Mouse (Mus musculus) left cerebral cortex, postnatal 25 days (tissue): ENCODE results near the gene Bub3. TPM values are rescaled to one million over a fixed set of nuclear protein-coding genes. Genes with fewer than 3 reads are reported as not detected.

Experiments
- DNase-seq, 2 experiments: peaks; one replicate each; pipeline ENCODE4 v3.0.0; 2022; ENCODE audit warnings: low spot score in 2 of 2, mixed read lengths in 1 of 2
- intact Hi-C: fragments of 180-260 bp; cut with DNase I; formaldehyde crosslinking; loops from one replicate; pipeline ENCODE4 v1.15.1; 2025
- total RNA-seq, 2 experiments: library from RNA; stranded (reverse); gene quantifications; 2 replicates each; pipeline ENCODE4 v1.2.3; 2021

The Bub3 gene
- 10 to 100 TPM; 61.5 to 62.7 TPM for total RNA-seq

DNA sequence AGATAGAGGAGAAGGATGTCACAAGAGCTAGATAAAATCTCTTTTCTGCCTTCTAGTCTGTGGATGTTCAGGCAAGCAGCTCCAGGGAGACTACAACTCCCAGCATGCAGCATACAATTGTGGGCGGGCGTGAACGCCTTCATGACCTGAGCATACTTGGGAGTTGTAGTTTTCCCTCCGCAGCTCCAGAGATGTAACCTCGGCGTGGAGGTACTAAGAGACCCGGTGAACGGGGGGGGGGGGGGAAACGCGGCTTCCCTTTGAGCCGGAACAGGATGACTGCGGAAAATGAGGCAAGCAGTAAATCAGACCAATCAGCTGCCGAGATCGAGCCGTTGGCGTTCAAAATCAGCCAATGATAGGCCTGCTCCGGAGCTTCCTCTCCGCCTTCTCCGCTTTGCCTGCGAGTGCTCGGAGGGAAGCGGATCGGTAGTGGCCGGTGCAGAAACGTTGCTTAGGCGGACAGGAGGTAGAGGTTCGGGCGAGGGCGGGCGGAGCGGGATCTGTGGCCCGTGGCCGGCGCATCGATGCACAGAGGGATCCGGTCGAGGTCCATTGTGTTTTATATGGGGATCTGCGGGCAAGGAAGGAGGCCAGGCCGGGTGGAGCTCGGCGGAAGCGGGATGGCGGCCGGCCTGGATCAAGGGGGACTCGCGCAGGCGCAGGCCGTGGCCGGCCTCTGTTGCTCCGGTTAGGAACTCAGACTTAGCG, at the start of gene Bub3:
Gene Bub3, plus strand, starts transcription at position 237 of the 711 bp plus-strand sequence.
- intact Hi-C loops = loop anchor here (5.0 to 10.0 kb wide), 2 partner anchors 198 to 655 kb away; partner anchors contain the start of gene 2310057M21Rik
- peak; percentile 94 to 99 for DNase-seq

DNA sequence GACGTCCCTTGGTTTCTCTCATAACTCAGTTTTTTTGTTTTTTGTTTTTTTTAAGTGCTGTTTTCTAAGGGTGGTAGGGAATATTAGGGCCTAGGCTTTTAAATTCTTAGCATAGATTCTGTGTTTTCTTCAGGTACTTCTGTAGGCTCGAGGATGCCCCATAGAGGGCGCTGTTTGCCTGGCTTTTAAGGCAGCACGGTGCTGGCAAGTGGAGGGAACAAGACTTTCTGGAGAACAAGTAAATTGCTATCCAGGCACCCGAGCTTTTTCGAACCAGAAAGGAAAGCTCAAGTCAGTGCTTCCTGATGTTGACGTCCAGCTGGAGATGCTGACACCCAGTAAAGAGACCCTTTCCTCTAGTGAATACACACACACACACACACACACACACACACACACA, 20.0 kb upstream of the Bub3 start:
- DNase-seq = peak; percentile 79 to 84
- intact Hi-C loops = loop anchor here (1.0 to 2.0 kb wide), 2 partner anchors 107 to 342 kb away; no protein-coding TSS in a partner anchor

GRCm38 (mm10) chr7:131541184-131542114, 18.6 kb upstream of the Bub3 start:
- DNase-seq = no peak
- intact Hi-C loops = loop anchor here (2.0 kb wide), 1 partner anchor 109 kb away; no protein-coding TSS in a partner anchor

GRCm38 (mm10) chr7:131542115-131542871, 17.7 kb upstream of the Bub3 start, which contains the start of gene Hmx3:
Gene Hmx3 (plus strand): TSS chr7:131542867.
- DNase-seq = no peak
- intact Hi-C loops = no loop called here

DNA sequence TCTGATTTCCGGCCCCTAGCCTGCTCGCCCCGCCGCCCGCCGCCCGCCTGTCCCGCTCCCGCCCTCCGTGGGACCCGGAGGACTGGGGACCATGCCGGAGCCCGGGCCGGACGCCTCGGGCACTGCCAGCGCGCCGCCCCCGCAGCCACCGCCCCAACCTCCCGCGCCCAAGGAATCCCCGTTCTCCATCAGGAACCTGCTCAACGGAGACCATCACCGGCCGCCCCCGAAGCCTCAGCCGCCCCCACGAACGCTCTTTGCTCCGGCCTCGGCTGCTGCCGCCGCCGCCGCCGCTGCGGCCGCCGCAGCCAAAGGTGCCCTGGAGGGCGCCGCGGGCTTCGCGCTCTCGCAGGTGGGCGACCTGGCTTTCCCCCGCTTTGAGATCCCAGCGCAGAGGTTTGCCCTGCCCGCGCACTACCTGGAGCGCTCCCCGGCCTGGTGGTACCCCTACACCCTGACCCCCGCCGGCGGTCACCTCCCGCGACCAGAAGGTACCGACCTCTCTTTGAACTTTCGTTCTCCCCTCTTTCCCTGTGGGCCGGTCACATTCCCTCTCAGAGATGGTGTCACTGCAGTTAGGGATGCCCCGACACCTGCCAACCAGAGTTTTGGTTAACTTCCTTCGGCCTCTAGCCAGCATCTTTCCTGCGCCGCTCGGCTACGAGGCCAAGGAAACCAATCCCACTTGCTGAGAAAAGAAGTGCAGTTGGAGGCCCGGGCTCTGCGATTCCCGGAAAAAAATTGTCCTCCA, 17.0 kb upstream of the Bub3 start:
- DNase-seq = no peak
- intact Hi-C loops = no loop called here

DNA sequence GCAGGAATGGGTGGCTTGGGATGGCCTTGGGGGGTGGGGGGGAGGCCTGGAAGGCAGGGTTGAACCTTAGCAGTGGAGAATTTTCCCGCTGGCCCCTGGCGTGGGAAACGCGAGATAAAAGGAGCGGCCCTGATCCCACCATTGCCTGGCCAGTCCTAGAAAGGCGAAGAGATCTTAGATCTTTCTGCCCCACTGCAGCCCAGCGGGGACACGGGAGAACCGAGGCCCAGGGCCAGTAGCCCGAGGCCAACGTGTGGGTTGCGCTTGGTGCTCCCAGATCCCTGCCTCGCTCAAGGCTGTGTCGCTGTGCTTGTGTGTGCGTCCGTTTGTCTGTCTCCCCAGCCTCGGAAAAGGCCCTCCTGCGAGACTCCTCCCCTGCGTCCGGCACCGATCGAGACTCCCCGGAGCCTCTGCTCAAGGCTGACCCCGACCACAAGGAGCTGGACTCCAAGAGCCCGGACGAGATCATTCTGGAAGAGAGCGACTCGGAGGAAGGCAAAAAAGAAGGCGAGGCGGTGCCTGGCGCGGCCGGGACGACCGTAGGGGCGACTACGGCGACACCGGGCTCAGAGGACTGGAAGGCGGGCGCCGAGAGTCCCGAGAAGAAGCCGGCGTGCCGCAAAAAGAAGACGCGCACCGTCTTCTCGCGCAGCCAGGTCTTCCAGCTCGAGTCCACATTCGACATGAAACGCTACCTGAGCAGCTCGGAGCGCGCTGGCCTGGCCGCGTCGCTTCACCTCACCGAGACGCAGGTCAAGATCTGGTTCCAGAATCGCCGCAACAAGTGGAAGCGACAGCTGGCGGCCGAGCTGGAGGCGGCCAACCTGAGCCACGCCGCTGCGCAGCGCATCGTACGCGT, 16.2 kb upstream of the Bub3 start:
- no peak for DNase-seq
- intact Hi-C loops = no loop called here

DNA sequence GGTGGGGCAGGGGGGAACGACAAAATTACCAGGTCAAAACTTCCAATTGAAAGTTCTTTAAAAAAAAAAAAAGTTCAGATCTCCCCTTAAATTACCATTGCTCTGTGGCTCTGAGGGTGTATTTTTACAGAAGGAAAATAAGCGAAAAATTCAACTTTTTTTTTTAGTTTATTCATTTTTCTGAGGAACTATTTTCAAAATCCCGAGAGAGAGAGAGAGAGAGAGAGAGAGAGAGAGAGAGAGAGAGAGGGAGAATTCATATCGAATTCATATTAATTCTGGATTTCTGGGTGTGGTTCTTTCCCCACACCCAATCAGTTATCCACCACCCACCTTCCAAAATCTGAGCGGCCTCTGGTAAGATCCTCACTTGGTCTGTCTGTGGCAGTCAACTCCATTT, 15.2 kb upstream of the Bub3 start:
- intact Hi-C loops = no loop called here
- DNase-seq = no peak

DNA sequence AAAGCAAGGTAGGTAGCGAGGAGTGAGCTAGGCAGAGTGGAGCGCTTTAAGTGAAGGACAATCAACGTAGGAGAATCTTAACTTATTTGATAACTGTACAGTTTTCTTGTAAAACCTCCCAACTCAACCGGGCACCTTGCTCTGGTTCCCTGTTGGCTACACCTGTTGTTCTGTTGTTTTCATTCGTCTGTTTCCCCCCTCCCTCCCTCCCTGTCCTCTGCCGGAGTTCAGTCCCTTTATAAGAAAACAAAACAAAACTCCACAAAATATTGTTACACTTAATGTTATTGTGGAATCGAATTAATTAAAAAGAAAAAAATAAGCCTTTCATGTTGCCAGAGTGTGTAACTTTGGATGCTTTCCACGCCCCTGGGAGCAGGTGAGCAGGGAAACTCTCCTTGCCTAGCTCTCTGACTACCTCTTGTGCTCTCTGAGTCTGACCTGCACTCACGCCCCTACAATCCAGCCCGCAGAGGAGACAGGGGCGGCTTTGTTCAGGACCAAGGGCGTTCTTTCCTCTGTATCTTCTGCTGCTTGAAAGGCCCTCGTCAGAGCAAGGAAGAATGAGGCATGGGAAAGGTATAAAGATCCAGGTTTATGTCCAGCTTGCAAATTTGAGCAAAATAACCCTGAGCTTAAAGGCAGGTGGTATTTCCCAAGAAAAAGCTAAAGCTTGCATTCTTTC, 14.2 kb upstream of the Bub3 start:
- intact Hi-C loops = no loop called here
- no peak for DNase-seq

DNA sequence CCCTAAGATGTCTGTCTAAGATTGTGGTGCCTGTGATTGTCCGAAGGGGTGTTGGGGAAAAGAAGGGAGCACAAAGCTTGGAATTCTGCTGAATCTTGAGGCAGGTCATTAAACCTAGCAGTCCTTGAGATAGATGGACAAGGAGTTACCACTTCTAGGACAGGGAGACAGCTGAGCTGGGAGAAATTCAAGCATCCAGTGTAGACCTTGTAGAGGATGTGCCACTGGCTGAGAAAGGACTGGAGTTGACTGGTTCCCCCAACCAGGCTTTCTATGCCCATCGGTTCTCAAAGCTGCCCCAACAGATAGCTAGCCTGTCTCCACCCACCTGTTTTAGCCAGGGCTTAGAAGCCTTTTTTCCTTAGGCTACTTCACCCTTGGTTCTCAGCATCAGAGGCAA, 13.6 kb upstream of the Bub3 start:
- intact Hi-C loops = no loop called here
- no peak for DNase-seq

DNA sequence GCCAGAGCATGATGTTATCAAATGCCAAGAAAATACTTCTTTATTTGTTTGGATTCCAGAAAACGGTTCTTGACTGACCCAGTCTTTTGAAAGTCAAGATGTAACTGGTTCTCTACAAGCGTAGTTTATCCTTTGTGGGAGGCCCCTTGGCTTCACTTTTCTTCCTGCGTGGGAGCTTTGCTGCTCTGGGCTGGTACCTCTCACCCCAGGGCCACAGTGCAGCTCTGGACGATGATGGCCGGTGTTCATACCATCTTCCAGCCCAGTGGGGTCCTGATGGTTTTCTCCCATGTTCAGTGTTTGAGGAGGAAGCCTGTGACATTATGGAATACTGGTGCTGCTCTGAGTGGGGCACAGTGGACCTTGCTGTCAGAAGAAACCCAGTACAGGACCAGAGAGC, 12.5 kb upstream of the Bub3 start:
- intact Hi-C loops = no loop called here

DNA sequence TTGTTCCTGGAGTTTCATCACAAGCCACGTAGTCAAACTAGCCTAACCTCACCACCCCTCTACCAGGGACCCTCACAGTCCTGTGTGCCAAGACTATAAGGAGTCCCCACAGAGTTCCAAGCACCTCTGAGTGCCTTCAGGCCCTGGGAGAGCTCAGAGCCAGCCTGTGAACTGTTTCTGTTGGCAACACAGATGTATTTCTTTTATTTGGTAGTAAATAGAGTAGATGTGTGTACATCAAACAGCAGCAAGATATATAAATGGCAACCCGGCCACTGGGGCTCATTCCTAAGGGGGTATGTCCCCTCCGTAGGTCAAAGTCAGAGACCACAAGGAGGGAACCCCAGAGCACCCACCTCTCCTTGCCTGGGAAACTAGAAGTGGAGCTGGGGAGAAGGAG, 11.5 kb upstream of the Bub3 start, which contains the start of gene Hmx2:
Gene Hmx2, plus strand, starts transcription at position 301 of the 400 bp plus-strand sequence.
- no peak for DNase-seq
- intact Hi-C loops = no loop called here

More for the DNA sequence above, 12.5 kb upstream of the Bub3 start:
- no peak for DNase-seq

GRCm38 (mm10) chr7:131551471-131551870, 8.6 kb upstream of the Bub3 start:
- intact Hi-C loops = no loop called here

GRCm38 (mm10) chr7:131551931-131552741, 7.9 kb upstream of the Bub3 start:
- intact Hi-C loops = no loop called here

More at GRCm38 (mm10) chr7:131551471-131551870, 8.6 kb upstream of the Bub3 start:
- DNase-seq = no peak

DNA sequence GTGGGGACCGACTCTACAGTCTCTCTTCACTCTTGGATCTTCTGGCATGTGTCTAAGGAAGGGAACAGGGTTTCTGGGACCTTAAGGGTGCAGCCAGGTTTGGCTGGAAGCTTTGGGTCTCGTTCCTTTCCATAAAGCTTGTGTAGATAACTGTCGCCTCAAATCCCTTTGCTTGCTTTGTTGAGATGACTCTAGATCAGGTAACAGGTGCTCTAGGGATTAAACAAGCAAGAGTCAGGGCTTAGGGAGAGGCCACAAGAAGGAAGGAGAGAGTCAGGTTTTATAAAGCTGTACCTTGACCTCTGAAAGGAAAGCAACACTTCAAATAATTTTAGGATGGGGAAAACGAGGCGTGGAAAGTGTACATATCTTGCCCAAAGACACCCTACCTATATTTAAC, 7.2 kb upstream of the Bub3 start:
- intact Hi-C loops = no loop called here
- no peak for DNase-seq

More at GRCm38 (mm10) chr7:131551931-131552741, 7.9 kb upstream of the Bub3 start:
- no peak for DNase-seq

DNA sequence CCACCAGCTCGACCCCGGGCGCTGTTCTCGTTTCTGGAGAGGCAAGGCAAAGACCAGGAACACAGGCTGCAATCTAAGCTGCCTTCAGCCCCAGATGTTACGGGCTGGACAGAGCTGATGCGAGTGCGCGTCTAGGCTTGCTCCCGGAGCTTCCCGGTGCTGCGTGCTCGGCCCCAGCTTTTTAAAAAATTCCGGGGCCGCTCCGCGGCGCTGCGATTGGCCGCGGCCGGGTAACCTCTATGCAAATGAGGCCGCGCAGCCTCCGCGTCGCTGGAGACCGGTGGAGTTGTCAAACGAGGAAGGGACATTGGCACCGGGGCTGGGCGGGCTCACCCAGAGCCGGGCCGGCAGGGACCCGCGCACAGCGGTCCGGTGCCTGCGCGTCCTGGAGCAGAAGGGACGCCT, 6.2 kb upstream of the Bub3 start:
- no peak for DNase-seq
- intact Hi-C loops = no loop called here

DNA sequence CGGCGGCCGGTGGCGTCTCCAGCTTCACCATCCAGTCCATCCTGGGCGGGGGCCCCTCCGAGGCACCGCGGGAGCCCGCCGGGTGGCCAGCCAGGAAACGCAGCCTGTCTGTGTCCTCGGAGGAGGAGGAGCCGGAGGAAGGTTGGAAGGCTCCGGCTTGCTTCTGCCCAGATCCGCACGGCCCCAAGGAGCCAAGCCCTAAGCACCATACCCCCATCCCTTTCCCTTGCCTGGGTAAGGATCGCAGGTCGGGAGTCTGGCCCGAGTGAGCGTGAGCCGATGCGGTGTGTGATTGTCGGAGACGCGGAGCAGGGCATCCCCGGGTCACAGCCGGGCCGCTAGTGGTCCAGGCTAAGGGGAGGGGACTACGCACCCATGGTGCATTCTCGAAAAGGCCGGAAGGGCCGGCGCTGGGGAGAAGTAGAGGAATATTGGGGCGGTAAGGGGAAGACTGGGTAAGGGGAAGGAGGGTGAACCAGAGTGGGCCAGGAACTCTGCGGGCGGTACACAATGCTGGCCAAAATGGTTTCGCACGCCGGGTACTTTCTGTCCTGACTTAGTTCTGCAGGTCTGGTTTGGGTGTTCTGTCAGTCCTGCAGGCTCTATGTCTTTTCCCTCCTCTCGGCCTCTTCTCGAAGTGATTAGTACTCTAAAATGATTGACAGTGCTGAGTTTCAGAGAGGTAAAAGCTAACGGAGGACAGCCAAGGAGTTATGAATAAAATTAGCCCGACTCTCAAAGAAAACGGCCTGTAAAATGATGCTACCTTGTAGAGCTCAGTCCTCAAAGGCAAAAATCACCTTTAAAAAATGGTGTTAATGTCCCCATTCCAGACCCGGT, 5.5 kb upstream of the Bub3 start:
- intact Hi-C loops = no loop called here
- no peak for DNase-seq
